Mouse (Mus musculus): Measurements from ENCODE around the gene Kdm3a. TPM values are rescaled to one million over a fixed set of nuclear protein-coding genes. Genes with fewer than 3 reads are reported as not detected.

Kdm3a gene
- polyA plus RNA-seq, 1 experiment from 2014 or later, result 47.0 TPM

DNA sequence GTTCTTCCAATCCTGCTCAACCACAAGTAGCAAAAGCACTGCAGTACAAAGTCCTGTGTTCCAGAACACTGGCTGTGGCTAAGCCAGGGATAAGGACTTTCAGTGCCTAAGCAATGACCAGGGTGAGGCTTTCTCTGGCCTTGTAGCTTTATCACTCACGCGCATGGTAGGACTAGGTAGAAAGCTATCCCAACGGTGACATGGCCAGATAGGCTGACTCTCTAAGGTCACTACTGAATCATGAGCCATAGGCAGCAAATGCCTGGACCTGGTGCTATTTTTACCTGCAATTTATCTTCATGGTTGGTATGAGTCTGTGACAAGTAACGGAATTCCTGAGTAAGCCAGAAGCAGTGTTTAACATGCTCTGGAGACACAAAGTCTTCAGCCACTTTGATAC is 42.6 kb downstream of the Kdm3a start:
- no peak overlapping the region for H3K4me2 ChIP-seq (replicated peaks; ENCODE audit: low read depth, low read length)
- H3K27me3 ChIP-seq (ENCODE audit: insufficient read depth, low read length), result no peaks in the 10 kb centered on the region
- H3K9ac ChIP-seq (replicated peaks; ENCODE audit: low read length), result no peak overlapping the region
- ATAC-seq (ENCODE audit: low FRiP score, low TSS enrichment), result no peak
- no peaks in the 10 kb centered on the region for H3K4me1 ChIP-seq (ENCODE audit: insufficient read depth, low read length)
- H3K9me3 ChIP-seq (ENCODE audit: low read length), result no peaks in the 10 kb centered on the region
- peaks cover 73% of the 10 kb centered on the region for H3K36me3 ChIP-seq (ENCODE audit: insufficient read depth, low read length)
- WGBS, result 91% methylated on average over 4 of the region's 4 CpGs
- no peak overlapping the region for H3K4me3 ChIP-seq (ENCODE audit: low read length)
- no peak overlapping the region for H3K27ac ChIP-seq (ENCODE audit: low read length)

DNA sequence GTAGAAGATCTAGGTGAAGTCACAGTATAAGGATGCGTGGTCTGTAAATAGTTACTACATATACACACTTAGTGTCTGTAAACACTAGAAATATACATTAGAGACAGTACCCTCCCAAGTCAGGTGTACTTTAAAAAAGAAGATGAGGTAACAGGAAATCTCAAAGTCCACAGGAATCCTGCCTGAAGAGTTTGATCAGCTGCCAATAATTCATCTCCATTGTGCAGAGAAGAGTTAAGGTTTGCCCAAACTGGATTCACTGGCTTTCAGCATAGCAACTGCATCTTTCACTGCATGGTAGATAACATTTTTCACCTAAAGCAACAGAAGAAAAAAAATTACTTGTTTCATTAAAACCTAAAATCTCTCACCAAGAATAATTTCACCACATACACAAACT is 43.4 kb downstream of the Kdm3a start:
- H3K4me1 ChIP-seq (ENCODE audit: insufficient read depth, low read length), result no peaks in the 10 kb centered on the region
- no peaks in the 10 kb centered on the region for H3K27me3 ChIP-seq (ENCODE audit: insufficient read depth, low read length)
- WGBS, result 97% methylated on average over 1 of the region's 1 CpGs
- no peak overlapping the region for H3K27ac ChIP-seq (ENCODE audit: low read length)
- no peak overlapping the region for H3K4me2 ChIP-seq (replicated peaks; ENCODE audit: low read depth, low read length)
- no peak overlapping the region for H3K4me3 ChIP-seq (ENCODE audit: low read length)
- H3K9ac ChIP-seq (replicated peaks; ENCODE audit: low read length), result no peak overlapping the region
- H3K36me3 ChIP-seq (ENCODE audit: insufficient read depth, low read length), result peaks cover 73% of the 10 kb centered on the region
- no peak for ATAC-seq (ENCODE audit: low FRiP score, low TSS enrichment)
- no peaks in the 10 kb centered on the region for H3K9me3 ChIP-seq (ENCODE audit: low read length)

DNA sequence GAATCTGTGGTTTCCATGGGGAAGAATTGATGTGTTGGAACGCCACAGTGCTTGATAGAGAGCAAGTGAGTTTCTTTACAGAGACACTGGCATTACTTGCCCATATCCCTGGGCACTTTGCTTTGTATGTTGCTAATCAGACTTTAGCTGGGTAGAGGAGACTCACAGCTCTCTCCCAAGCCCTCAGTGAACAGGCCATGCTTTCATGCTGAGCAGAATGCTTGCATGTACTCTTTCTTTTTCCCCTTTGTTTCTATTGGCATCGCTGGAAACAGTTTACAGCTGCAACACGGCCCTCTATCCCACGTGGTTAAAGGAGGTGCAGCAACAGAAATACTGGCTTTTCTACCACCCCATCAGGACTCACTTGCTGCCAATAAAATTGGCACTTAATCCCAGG is 49.6 kb downstream of the Kdm3a start:
- Histone ChIP-seq H3K36me3 (ENCODE audit: insufficient read depth, low read length) (peaks cover 45% of the 10 kb centered on the region), H3K4me1 (ENCODE audit: insufficient read depth, low read length) (no peaks in the 10 kb centered on the region), H3K27ac (ENCODE audit: low read length) (no peak overlapping the region), H3K9ac (replicated peaks; ENCODE audit: low read length) (no peak overlapping the region), H3K27me3 (ENCODE audit: insufficient read depth, low read length) (no peaks in the 10 kb centered on the region), H3K4me2 (replicated peaks; ENCODE audit: low read depth, low read length) (no peak overlapping the region), H3K4me3 (ENCODE audit: low read length) (no peak overlapping the region), H3K9me3 (ENCODE audit: low read length) (no peaks in the 10 kb centered on the region)
- ATAC-seq (ENCODE audit: low FRiP score, low TSS enrichment), result no peak
- WGBS, result 78% methylated on average over 4 of the region's 4 CpGs

DNA sequence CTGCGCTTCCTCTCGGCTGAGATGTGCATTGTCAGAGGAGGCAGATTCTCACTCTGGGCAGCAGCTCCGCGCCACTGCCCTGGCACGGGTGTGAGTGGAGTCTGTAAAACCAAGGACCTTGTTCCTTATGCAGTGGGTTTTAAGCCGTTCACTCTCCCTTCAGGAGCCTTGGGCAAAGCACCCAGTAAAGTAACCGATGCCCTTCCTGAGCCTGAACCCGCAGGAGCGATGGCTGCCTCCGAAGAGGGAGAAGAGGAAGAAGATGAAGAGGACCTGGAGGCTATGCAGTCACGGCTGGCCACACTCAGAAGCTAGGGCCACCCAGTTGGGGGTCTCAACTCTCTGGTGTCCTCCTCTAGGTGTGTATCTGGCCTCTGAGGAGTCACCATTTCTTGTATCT is 53.3 kb downstream of the Kdm3a start:
- Histone ChIP-seq H3K4me2 (replicated peaks; ENCODE audit: low read depth, low read length) (no peak overlapping the region), H3K4me3 (ENCODE audit: low read length) (no peak overlapping the region), H3K9ac (replicated peaks; ENCODE audit: low read length) (no peak overlapping the region), H3K36me3 (ENCODE audit: insufficient read depth, low read length) (peaks cover 34% of the 10 kb centered on the region), H3K27ac (ENCODE audit: low read length) (no peak overlapping the region), H3K4me1 (ENCODE audit: insufficient read depth, low read length) (no peaks in the 10 kb centered on the region), H3K9me3 (ENCODE audit: low read length) (no peaks in the 10 kb centered on the region), H3K27me3 (ENCODE audit: insufficient read depth, low read length) (no peaks in the 10 kb centered on the region)
- 95% methylated on average over 11 of the region's 11 CpGs for WGBS
- no peak for ATAC-seq (ENCODE audit: low FRiP score, low TSS enrichment)

DNA sequence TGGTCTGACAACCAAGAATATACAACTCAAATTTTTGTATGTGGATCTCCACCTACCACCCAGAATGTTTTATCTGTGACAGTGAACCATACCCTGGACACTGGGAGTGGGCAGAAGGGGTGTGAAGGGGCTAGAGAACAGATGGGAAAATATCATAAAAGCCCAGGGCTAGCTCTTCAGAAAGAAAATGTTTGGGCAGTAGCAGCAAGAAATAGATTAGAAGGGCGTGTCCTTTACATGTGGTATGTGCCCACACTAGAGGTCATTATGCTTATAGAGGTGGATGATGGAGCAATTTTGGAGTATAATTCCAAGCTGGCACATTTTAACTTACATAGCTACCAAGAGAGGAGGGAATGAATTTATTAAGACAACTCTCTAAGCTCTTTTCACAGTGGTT is 57.4 kb downstream of the Kdm3a start:
- Histone ChIP-seq H3K27me3 (ENCODE audit: insufficient read depth, low read length) (no peaks in the 10 kb centered on the region), H3K4me2 (replicated peaks; ENCODE audit: low read depth, low read length) (no peak overlapping the region), H3K4me1 (ENCODE audit: insufficient read depth, low read length) (no peaks in the 10 kb centered on the region), H3K4me3 (ENCODE audit: low read length) (no peak overlapping the region), H3K27ac (ENCODE audit: low read length) (no peak overlapping the region), H3K9ac (replicated peaks; ENCODE audit: low read length) (no peak overlapping the region), H3K36me3 (ENCODE audit: insufficient read depth, low read length) (peaks cover 22% of the 10 kb centered on the region), H3K9me3 (ENCODE audit: low read length) (no peaks in the 10 kb centered on the region)
- no peak for ATAC-seq (ENCODE audit: low FRiP score, low TSS enrichment)
- 88% methylated on average over 1 of the region's 1 CpGs for WGBS

DNA sequence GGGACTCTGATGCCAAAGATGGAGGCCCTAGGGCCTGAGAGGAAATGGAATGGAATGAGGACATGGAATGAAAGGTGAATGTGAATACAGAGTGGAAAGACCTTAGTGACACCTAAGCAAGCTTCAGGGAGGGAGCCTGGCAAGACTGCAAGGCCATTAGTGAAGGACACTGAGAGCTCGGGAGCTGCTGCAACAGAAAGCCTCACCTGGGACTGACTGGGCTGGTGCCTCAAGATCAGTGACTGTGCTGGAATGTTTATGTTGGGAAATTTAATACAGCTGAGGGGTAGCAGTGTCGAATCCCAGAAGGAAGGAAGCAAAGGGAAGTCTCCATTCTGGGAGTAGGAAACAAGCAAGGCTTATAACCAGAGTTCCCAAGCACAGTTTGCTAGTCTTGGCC is 63.8 kb downstream of the Kdm3a start:
- peak; percentile 51; the same call in 1 of the 2 replicates for ATAC-seq (ENCODE audit: low FRiP score, low TSS enrichment)
- Histone ChIP-seq H3K27ac (ENCODE audit: low read length) (0 out of 2 replicates have a peak overlapping the region, but pooled peaks have one; percentile 3), H3K27me3 (ENCODE audit: insufficient read depth, low read length) (no peaks in the 10 kb centered on the region), H3K9ac (replicated peaks; ENCODE audit: low read length) (no peak overlapping the region), H3K36me3 (ENCODE audit: insufficient read depth, low read length) (0 out of 2 replicates have a peak, but pooled peaks cover 3% of the 10 kb centered on the region), H3K4me2 (replicated peaks; ENCODE audit: low read depth, low read length) (no peak overlapping the region), H3K4me1 (ENCODE audit: insufficient read depth, low read length) (peaks cover 11% of the 10 kb centered on the region; the same call in 1 of the 2 replicates), H3K4me3 (ENCODE audit: low read length) (no peak overlapping the region), H3K9me3 (ENCODE audit: low read length) (no peaks in the 10 kb centered on the region)
- WGBS, result 21% methylated on average over 2 of the region's 2 CpGs

DNA sequence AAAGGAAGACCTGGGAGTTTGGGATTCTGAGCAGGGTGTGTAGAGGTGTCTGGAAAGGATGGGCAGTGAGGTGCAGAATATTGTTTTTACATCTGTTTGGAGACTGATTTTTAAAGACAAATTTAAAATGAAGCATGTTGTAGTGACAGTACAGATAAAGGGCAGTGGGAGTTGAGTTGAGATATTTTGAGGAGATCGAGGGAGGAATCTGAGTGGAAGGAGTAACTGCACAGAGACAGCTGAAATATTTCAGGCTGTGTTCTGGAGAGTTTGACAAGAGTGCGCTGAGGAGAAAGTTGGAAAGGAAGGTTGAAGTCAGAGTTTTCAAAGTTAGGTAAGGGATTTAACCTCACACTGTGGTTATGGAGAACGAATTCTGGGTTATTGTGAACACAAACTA is 64.2 kb downstream of the Kdm3a start:
- Histone ChIP-seq H3K4me3 (ENCODE audit: low read length) (no peak overlapping the region), H3K27ac (ENCODE audit: low read length) (0 out of 2 replicates have a peak overlapping the region, but pooled peaks have one; percentile 3), H3K36me3 (ENCODE audit: insufficient read depth, low read length) (no peaks in the 10 kb centered on the region), H3K9me3 (ENCODE audit: low read length) (no peaks in the 10 kb centered on the region), H3K4me1 (ENCODE audit: insufficient read depth, low read length) (peaks cover 11% of the 10 kb centered on the region; the same call in 1 of the 2 replicates), H3K9ac (replicated peaks; ENCODE audit: low read length) (no peak overlapping the region), H3K4me2 (replicated peaks; ENCODE audit: low read depth, low read length) (no peak overlapping the region), H3K27me3 (ENCODE audit: insufficient read depth, low read length) (no peaks in the 10 kb centered on the region)
- 0 out of 2 replicates have a peak, but pooled peaks have one; percentile 6 for ATAC-seq (ENCODE audit: low FRiP score, low TSS enrichment)
- 46% methylated on average over 3 of the region's 3 CpGs for WGBS

DNA sequence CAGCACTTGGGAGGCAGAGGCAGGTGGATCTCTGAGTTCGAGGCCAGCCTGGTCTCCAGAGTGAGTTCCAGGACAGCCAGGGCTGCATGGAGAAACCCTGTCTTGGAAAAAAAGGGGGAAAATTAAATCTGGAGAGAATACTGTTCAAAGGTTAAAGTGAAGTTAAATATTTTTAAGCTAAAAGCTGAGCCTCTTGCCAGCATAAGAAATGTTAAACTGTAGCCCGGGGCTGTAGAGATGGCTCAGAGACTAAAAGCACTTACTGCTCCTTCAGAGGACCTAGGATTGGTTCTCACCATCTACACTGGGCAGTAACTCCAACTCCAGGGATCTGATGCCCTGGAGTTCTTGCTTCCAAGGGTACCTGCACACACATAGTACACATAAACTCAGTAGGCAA is 76.0 kb downstream of the Kdm3a start:
- Histone ChIP-seq H3K27ac (ENCODE audit: low read length) (no peak overlapping the region), H3K9me3 (ENCODE audit: low read length) (no peaks in the 10 kb centered on the region), H3K4me2 (replicated peaks; ENCODE audit: low read depth, low read length) (no peak overlapping the region), H3K9ac (replicated peaks; ENCODE audit: low read length) (no peak overlapping the region), H3K27me3 (ENCODE audit: insufficient read depth, low read length) (no peaks in the 10 kb centered on the region), H3K4me1 (ENCODE audit: insufficient read depth, low read length) (no peaks in the 10 kb centered on the region), H3K4me3 (ENCODE audit: low read length) (no peak overlapping the region), H3K36me3 (ENCODE audit: insufficient read depth, low read length) (peaks cover 6% of the 10 kb centered on the region; the same call in 1 of the 2 replicates)
- WGBS, result 96% methylated on average over 2 of the region's 2 CpGs
- ATAC-seq (ENCODE audit: low FRiP score, low TSS enrichment), result no peak

DNA sequence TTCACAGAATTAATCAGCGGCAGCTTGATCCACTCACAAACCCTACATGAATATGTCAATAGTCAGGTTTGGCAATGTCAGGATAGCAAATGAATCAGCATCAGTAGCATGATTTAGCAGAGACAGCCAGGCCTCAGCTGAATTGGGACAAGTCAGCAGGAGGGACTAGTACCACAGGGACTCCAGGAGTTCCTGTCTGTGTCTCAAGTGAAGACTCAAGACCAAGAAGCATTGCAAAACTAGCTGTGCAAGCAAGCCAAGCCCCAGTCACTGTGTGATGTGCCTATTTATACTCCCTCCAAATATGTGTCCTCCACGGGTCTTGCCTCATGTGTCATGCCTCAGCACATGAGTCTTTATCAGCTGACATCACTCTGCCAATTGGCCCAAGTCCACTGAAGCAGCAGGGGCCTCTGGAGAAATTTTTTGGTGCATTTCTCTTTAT is 77.3 kb downstream of the Kdm3a start:
- Histone ChIP-seq H3K9ac (replicated peaks; ENCODE audit: low read length) (no peak overlapping the region), H3K27ac (ENCODE audit: low read length) (no peak overlapping the region), H3K4me2 (replicated peaks; ENCODE audit: low read depth, low read length) (no peak overlapping the region), H3K27me3 (ENCODE audit: insufficient read depth, low read length) (no peaks in the 10 kb centered on the region), H3K36me3 (ENCODE audit: insufficient read depth, low read length) (peaks cover 6% of the 10 kb centered on the region; the same call in 1 of the 2 replicates), H3K4me1 (ENCODE audit: insufficient read depth, low read length) (no peaks in the 10 kb centered on the region), H3K9me3 (ENCODE audit: low read length) (no peaks in the 10 kb centered on the region), H3K4me3 (ENCODE audit: low read length) (no peak overlapping the region)
- no peak for ATAC-seq (ENCODE audit: low FRiP score, low TSS enrichment)
- 80% methylated on average over 2 of the region's 2 CpGs for WGBS

DNA sequence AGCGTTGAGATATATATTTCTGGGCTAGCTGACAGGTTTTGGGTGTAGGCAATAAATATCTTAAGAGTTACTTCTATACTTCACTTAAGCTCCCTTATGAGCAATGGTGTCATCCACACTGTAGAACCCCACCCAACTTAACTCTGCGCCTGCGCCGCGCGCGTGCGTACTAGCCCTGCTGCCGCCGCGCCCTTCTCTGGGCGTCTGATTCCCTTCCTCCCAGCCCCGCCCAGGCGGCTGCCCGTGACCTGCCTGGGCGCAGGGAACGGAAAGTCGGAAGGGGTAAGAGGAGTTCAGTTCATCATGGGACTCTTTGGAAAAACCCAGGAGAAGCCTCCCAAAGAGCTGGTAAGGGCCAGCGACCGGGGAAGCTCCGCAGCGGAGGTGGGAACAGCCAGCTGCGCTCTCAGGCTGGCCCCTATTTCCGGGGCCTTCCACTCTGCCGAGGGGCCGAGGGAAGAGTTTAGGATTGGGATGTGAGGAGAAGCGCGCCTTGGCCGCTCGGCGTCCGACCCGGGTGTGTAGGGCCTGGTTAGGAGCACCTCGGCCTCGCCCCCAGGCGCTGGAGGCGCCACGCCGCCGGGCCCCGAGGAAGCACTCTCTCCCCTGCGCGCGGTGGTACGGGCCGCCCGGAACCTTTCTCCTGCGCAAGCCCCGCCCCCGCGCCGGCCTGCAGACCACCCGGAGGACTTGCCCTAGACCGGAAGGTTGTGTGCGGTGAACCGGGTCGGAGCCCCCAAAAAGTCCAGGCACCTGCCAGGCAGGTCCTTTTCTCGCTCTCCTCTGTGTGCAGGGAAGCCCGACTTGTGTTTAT is 88.9 kb downstream of the Kdm3a start, which contains the start of gene Chmp3:
TSS of gene Chmp3 (plus strand) at position 112 of the 814 bp plus-strand sequence.
- WGBS, result under 1% methylated on average over 55 of the region's 59 CpGs
- peaks cover 9% of the 10 kb centered on the region; the same call in 1 of the 2 replicates for H3K4me1 ChIP-seq (ENCODE audit: insufficient read depth, low read length)

More for the DNA sequence above, 88.9 kb downstream of the Kdm3a start, which contains the start of gene Chmp3:
- Histone ChIP-seq H3K4me2 (replicated peaks; ENCODE audit: low read depth, low read length) (peak within 1 kb of the TSS; percentile 76), H3K27me3 (ENCODE audit: insufficient read depth, low read length) (no peaks in the 10 kb centered on the region), H3K9me3 (ENCODE audit: low read length) (no peaks in the 10 kb centered on the region), H3K4me3 (ENCODE audit: low read length) (peak within 1 kb of the TSS; percentile 87), H3K9ac (replicated peaks; ENCODE audit: low read length) (peak within 1 kb of the TSS; percentile 99), H3K36me3 (ENCODE audit: insufficient read depth, low read length) (0 out of 2 replicates have a peak, but pooled peaks cover 4% of the 10 kb centered on the region), H3K27ac (ENCODE audit: low read length) (peak within 1 kb of the TSS; percentile 100)
- peak; percentile 99 for ATAC-seq (ENCODE audit: low FRiP score, low TSS enrichment)
